Mouse (Mus musculus) liver, embryonic 16.5 days (tissue): ENCODE data around the gene Syde2. TPM values are rescaled to one million over a fixed set of nuclear protein-coding genes. Genes with fewer than 3 reads are reported as not detected.

Source experiments
- ATAC-seq: fragments of 200-750 bp; cut with Nextera tagmentation; 2 replicates; pipeline ENCODE4 v1.8.0; 2017; ENCODE audit warnings: low read depth, mild to moderate bottlenecking, moderate number of reproducible peaks, moderate library complexity
- H3K27ac ChIP-seq: fragments of 300-500 bp; sonication (generic); 2 replicates; pipeline ENCODE4 v1.5.1; 2014; ENCODE audit warnings: mild to moderate bottlenecking, low read length
- H3K27me3 ChIP-seq: fragments of 300-500 bp; sonication (generic); 2 replicates; pipeline ENCODE4 v1.6.1; 2014; ENCODE audit warnings: low read depth, low read length, mixed read lengths; ENCODE audit not compliant: control insufficient read depth, insufficient read depth
- H3K36me3 ChIP-seq: fragments of 300-500 bp; sonication (generic); 2 replicates; pipeline ENCODE4 v1.6.1; 2014; ENCODE audit warnings: mild to moderate bottlenecking; ENCODE audit not compliant: control insufficient read depth, insufficient read depth
- H3K4me1 ChIP-seq: fragments of 300-500 bp; sonication (generic); 2 replicates; pipeline ENCODE4 v1.6.1; 2014; ENCODE audit warnings: low read depth, low read length, mixed read lengths; ENCODE audit not compliant: control insufficient read depth
- H3K4me2 ChIP-seq: fragments of 300-500 bp; sonication (generic); 2 replicates; pipeline ENCODE4 v1.6.1; 2014; ENCODE audit warnings: low read depth, low read length, mixed read lengths
- H3K4me3 ChIP-seq: fragments of 300-500 bp; sonication (generic); 2 replicates; pipeline ENCODE4 v1.5.1; 2014; ENCODE audit warnings: low read depth, mild to moderate bottlenecking, low read length
- H3K9ac ChIP-seq: fragments of 300-500 bp; sonication (generic); 2 replicates; pipeline ENCODE4 v1.6.1; 2014; ENCODE audit warnings: low read depth, low read length
- H3K9me3 ChIP-seq: fragments of 300-500 bp; sonication (generic); replicated peaks from 2 replicates; pipeline ENCODE4 v1.6.1; 2016; ENCODE audit warnings: low read length; ENCODE audit not compliant: control insufficient read depth
- WGBS: fragments of 180-500 bp; shearing (Covaris S2); extraction: QIAGEN DNeasy Blood & Tissue Kit; methylation state at CpG from one replicate; pipeline ENCODE4 v1.1.7; 2014; ENCODE audit not compliant: insufficient replicate concordance; 5-methylcytosine and 5-hydroxymethylcytosine counted together
- polyA plus RNA-seq: library from polyadenylated mRNA; unstranded; fragments of >200 nt; fragmentation: Nextera tagmentation; extraction: Ambion mirVana; gene quantifications from 2 replicates; pipeline ENCODE4 v1.2.1, GENCODE M21; 2015

Gene Syde2
- polyA plus RNA-seq, 1 experiment from 2014 or later, result 0.44 TPM

- Histone ChIP-seq H3K4me3 (no peak overlapping the region), H3K4me1 (no peaks in the 10 kb centered on the region), H3K27me3 (no peaks in the 10 kb centered on the region), H3K36me3 (peaks cover 5% of the 10 kb centered on the region), H3K4me2 (no peak overlapping the region), H3K27ac (no peak overlapping the region), H3K9ac (no peak overlapping the region), H3K9me3 (no peaks in the 10 kb centered on the region)
- WGBS, result 74% methylated on average over 7 of the region's 7 CpGs
- ATAC-seq, result no peak
These were observed 25.8 kb downstream of the Syde2 start for GRCm38 (mm10) chr3:146013490-146013889.

- no peaks in the 10 kb centered on the region for H3K27me3 ChIP-seq
- H3K9ac ChIP-seq, result no peak overlapping the region
- WGBS, result 69% methylated on average over 12 of the region's 12 CpGs
- H3K4me3 ChIP-seq, result no peak overlapping the region
- H3K4me1 ChIP-seq, result no peaks in the 10 kb centered on the region
- peaks cover 5% of the 10 kb centered on the region for H3K36me3 ChIP-seq
- no peak overlapping the region for H3K4me2 ChIP-seq
- H3K9me3 ChIP-seq, result no peaks in the 10 kb centered on the region
- no peak for ATAC-seq
- no peak overlapping the region for H3K27ac ChIP-seq
These were observed 26.7 kb downstream of the Syde2 start for GRCm38 (mm10) chr3:146014321-146014720.

GRCm38 (mm10) chr3:146016979-146017378 lies 29.3 kb downstream of the Syde2 start:
- Histone ChIP-seq H3K4me2 (no peak overlapping the region), H3K9ac (no peak overlapping the region), H3K36me3 (peaks cover 5% of the 10 kb centered on the region), H3K4me1 (no peaks in the 10 kb centered on the region), H3K27me3 (no peaks in the 10 kb centered on the region), H3K4me3 (no peak overlapping the region), H3K27ac (no peak overlapping the region), H3K9me3 (no peaks in the 10 kb centered on the region)
- no peak for ATAC-seq
- WGBS, result 79% methylated on average over 13 of the region's 13 CpGs

- WGBS, result 70% methylated on average over 9 of the region's 9 CpGs
- Histone ChIP-seq H3K27ac (no peak overlapping the region), H3K4me3 (no peak overlapping the region)
These were observed 29.9 kb downstream of the Syde2 start for GRCm38 (mm10) chr3:146017521-146017920.

GRCm38 (mm10) chr3:146022232-146022631 lies 34.6 kb downstream of the Syde2 start:
- no peak overlapping the region for H3K4me3 ChIP-seq
- ATAC-seq, result no peak
- H3K9me3 ChIP-seq, result no peaks in the 10 kb centered on the region
- no peaks in the 10 kb centered on the region for H3K27me3 ChIP-seq
- H3K9ac ChIP-seq, result no peak overlapping the region
- no peaks in the 10 kb centered on the region for H3K4me1 ChIP-seq
- no peaks in the 10 kb centered on the region for H3K36me3 ChIP-seq
- 73% methylated on average over 9 of the region's 9 CpGs for WGBS
- H3K4me2 ChIP-seq, result no peak overlapping the region
- H3K27ac ChIP-seq, result no peak overlapping the region

More at GRCm38 (mm10) chr3:146017521-146017920, 29.9 kb downstream of the Syde2 start:
- H3K36me3 ChIP-seq, result peaks cover 5% of the 10 kb centered on the region
- H3K9me3 ChIP-seq, result no peaks in the 10 kb centered on the region
- no peak overlapping the region for H3K4me2 ChIP-seq
- ATAC-seq, result no peak
- no peak overlapping the region for H3K9ac ChIP-seq
- no peaks in the 10 kb centered on the region for H3K27me3 ChIP-seq
- no peaks in the 10 kb centered on the region for H3K4me1 ChIP-seq

GRCm38 (mm10) chr3:146024746-146025145 lies 37.1 kb downstream of the Syde2 start:
- 78% methylated on average over 7 of the region's 7 CpGs for WGBS
- Histone ChIP-seq H3K4me3 (no peak overlapping the region), H3K9me3 (no peaks in the 10 kb centered on the region), H3K27me3 (no peaks in the 10 kb centered on the region), H3K9ac (no peak overlapping the region), H3K4me2 (no peak overlapping the region), H3K27ac (no peak overlapping the region), H3K36me3 (no peaks in the 10 kb centered on the region), H3K4me1 (peaks cover 2% of the 10 kb centered on the region; the same call in 1 of the 2 replicates)
- no peak for ATAC-seq

- no peaks in the 10 kb centered on the region for H3K27me3 ChIP-seq
- no peaks in the 10 kb centered on the region for H3K36me3 ChIP-seq
- H3K9ac ChIP-seq, result no peak overlapping the region
- H3K27ac ChIP-seq, result no peak overlapping the region
- no peak overlapping the region for H3K4me2 ChIP-seq
- ATAC-seq, result no peak
- H3K4me1 ChIP-seq, result peaks cover 2% of the 10 kb centered on the region; the same call in 1 of the 2 replicates
- H3K4me3 ChIP-seq, result no peak overlapping the region
- WGBS, result 64% methylated on average over 6 of the region's 6 CpGs
- no peaks in the 10 kb centered on the region for H3K9me3 ChIP-seq
These were observed 37.8 kb downstream of the Syde2 start for GRCm38 (mm10) chr3:146025499-146025898.

- Histone ChIP-seq H3K4me1 (peaks cover 2% of the 10 kb centered on the region; the same call in 1 of the 2 replicates), H3K9me3 (no peaks in the 10 kb centered on the region), H3K27me3 (no peaks in the 10 kb centered on the region), H3K36me3 (no peaks in the 10 kb centered on the region), H3K9ac (no peak overlapping the region), H3K4me3 (no peak overlapping the region), H3K4me2 (no peak overlapping the region), H3K27ac (peak overlapping the region; percentile 43)
- 30% methylated on average over 6 of the region's 6 CpGs for WGBS
- ATAC-seq, result peak; percentile 75
These were observed 39.4 kb downstream of the Syde2 start for GRCm38 (mm10) chr3:146027116-146027515.

- no peak overlapping the region for H3K27ac ChIP-seq
- no peak overlapping the region for H3K9ac ChIP-seq
- no peak for ATAC-seq
- H3K36me3 ChIP-seq, result no peaks in the 10 kb centered on the region
- H3K4me1 ChIP-seq, result peaks cover 2% of the 10 kb centered on the region; the same call in 1 of the 2 replicates
- no peak overlapping the region for H3K4me3 ChIP-seq
- H3K4me2 ChIP-seq, result no peak overlapping the region
- no peaks in the 10 kb centered on the region for H3K27me3 ChIP-seq
- WGBS, result 67% methylated on average over 2 of the region's 2 CpGs
- H3K9me3 ChIP-seq, result no peaks in the 10 kb centered on the region
These were observed 40.7 kb downstream of the Syde2 start for GRCm38 (mm10) chr3:146028406-146028805.
